Mouse (Mus musculus) thymus, adult 18-20 months (tissue): Measurements from ENCODE around the gene Cobll1.

Source experiments
- DNase-seq, 2 experiments: peaks; one replicate each; pipeline ENCODE4 v3.0.0; 2022; ENCODE audit warnings: mixed read lengths in 2 of 2

Gene Cobll1

DNA sequence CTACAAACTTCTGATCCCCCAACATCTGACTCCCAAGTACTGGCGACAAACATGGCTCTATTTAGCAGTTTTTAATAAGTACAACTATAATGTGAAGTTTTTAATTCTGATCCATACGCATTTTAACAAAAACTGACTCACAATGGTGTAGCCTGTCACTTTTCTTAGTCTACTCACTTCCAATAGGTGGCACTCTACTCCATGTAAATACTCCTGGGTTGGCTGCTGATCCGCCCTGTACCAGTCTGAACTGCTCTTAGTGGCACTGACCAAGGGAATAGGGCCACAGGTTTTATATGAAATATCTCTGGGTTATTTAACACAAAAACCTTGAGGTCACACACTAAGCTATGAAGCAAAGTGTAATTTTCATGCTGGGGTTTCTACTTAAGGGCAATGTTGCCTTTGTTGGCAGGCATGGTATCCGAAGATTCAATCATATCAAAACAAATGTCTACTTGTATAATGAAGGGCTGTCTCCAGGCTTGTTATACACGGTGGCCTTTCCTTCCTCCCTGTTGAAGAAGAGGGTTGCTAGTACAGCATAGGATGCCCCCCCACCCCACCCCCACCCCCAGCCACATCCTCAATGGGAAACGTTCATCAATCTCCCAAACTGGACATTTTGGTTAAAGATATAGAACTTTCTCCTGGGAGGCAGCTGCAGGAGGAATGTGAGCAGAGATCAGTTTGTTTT is 93.6 kb downstream of the Cobll1 start:
- DNase-seq, result no peak

GRCm38 (mm10) chr2:65141093-65141661 is 98.0 kb downstream of the Cobll1 start:
- no peak for DNase-seq

GRCm38 (mm10) chr2:65140330-65140922 is 98.8 kb downstream of the Cobll1 start:
- no peak for DNase-seq

DNA sequence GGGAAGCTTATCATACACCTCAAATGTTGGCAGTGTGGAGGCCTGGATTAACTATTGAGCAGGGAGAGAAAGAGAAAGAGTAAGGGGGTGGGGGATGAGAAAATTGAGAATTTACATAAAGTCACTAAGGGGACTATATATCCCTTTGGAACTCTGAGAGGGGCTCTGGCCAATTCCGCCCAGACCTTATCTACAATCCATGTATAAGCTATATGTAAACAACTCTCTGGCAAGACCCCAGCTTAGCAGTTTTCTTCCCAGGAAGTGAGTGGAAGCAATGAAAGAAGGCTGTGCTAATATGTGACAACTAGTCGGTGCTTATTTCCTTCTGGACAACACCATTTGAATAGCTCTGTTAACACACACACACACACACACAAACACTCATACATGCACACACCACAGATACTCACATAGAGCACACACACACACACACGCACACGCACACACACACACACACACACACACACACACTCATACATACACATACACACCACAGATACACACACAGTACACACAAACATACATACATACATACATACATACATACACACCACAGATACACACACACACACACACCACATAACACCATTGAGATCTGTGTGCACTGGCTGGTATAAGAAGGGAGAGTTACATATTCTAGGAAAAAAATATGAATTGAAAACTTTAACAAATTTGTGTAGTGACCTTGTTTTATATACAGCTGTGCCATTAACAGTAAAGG is 99.4 kb downstream of the Cobll1 start:
- no peak for DNase-seq

DNA sequence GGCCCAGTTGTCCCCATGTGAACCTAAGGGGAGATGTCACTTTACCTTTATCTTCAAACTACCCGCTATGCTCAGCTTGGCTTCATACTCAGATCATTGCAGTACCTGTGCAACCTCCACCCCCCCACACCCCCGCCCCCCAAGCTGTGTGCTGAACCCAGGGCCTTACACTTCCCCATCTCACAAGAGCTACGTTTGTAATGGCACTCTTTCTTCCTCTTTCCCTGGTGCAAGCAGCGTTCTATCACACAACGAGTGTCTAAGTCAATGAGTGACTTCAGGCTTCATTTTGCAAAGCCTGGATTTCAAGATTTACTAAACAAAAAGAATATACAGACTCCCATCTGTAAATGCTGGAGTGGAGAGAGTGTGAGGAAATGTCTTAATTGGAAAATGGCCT is 100.2 kb downstream of the Cobll1 start:
- DNase-seq, result no peak

GRCm38 (mm10) chr2:65126141-65126783 is 112.9 kb downstream of the Cobll1 start:
- no peak for DNase-seq

DNA sequence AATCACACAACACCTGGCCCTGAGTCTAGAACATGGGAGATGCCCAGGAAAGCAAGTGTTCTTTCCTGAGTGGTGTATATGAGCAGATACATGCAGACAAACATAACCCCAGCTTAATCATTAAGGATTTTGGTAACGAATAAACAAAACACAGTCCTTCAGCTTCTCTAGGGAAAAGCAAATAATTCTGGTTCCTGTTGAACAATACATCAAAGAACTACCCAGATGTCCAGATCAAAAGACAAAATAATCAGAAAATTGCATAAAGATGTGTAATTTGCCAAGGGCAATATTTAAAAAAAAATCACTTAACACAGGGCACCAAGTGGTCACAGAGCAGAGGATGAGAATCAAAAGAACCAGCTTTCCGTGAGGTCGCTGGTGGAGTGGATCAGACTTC is 115.5 kb downstream of the Cobll1 start:
- no peak for DNase-seq

DNA sequence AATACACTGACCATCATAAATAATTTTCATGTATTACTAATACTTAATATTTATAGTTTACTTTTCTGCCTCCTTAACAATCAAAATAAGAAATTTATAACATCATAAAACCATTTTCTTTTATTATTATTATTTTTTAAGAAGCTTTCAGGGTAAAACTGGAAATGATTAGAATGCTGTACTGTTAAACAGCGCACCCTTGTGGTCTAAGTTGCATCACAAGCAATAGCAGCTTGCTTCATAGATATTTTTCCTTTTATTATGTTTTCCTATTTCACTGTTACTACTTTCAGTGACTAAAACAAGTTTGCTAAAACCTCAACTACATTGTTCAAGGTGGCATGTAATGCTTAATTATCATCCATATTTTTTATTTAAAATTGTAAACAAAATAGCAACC is 117.8 kb downstream of the Cobll1 start:
- DNase-seq, result no peak

- no peak for DNase-seq
Observed at GRCm38 (mm10) chr2:65121012-65121411, 118.2 kb downstream of the Cobll1 start.

- no peak for DNase-seq
Observed at GRCm38 (mm10) chr2:65120112-65120511, 119.1 kb downstream of the Cobll1 start.

- DNase-seq, result no peak
Observed at GRCm38 (mm10) chr2:65119667-65120066, 119.5 kb downstream of the Cobll1 start.

DNA sequence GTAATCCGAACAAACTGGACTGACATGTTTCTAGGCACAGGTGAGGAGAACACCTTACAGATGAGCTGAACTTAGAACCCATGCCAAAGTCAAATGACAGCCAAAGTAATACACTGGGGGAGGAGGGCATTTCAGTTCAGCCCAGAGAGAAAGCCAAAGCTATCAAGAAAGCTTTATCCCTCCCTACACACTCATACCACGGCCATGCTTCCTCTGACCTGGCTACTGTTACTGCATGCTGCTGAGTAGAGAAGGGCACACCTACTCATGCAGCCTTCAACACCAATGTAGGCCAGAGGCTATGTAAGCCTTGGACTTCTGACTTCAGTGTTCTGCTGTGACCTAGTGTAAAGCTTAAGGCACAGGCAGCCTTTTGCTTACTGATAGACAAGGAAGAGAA is 120.1 kb downstream of the Cobll1 start:
- DNase-seq, result no peak

DNA sequence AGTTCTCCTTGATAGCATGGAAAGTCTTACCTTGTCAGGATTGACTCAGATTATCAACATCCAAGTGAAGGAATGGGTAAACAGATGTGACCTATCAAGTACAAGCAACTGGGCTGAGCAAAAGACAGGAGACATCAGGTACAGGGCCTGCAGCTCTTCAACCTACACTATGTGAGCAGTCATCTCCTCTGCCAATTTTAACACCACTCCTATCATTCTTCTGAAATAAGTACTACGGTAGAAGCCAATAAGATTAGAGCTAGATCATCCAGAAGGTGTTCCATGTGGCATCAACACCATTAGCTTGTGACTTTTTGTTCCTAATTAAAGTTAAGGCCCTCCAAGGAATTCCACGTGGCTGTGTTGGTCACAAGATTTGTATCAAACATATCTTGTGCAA is 121.3 kb downstream of the Cobll1 start:
- no peak for DNase-seq

GRCm38 (mm10) chr2:65116428-65117125 is 122.6 kb downstream of the Cobll1 start:
- DNase-seq, result no peak

- no peak for DNase-seq
Observed at GRCm38 (mm10) chr2:65113191-65113590, 126.0 kb downstream of the Cobll1 start.

DNA sequence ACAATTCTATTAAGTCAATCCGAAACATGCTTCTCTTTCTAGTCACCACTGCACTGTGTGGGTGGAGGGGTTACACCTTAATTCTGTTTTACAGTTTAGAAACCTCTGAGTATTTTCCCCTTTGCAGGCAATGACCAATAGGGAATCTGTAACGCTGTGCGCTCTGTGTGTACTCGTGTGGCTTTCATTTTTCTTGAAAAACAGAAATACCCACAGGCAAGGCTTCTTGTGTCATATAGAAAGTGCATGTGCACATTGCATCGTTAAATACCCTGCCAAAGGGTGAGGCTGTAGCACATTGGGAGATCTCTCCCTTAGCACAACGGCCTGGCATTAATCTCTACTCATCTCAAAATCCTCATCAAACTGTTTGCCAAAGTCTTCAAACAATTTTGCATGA is 134.6 kb downstream of the Cobll1 start:
- DNase-seq, result no peak

GRCm38 (mm10) chr2:65103801-65104200 is 135.4 kb downstream of the Cobll1 start:
- DNase-seq, result no peak

- DNase-seq, result no peak
Observed at GRCm38 (mm10) chr2:65101388-65101787, 137.8 kb downstream of the Cobll1 start.

DNA sequence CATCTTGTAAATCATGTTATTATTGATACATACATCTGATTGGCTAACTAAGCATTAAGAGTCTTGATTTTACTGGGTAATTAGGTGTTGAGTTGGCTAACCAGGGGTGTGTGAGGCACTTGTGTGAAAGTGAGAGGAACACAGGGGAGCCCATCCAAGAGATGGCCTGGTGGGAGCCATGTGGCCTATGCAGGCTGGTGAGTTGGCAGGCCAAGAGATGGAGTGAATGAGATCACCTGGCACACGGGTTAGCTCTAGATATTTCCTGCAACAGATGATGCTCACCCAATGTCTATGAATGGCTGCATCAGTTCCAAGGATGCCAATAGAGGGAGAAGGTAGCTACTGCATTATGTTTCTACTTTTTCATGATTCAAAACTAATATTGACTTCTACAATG is 139.2 kb downstream of the Cobll1 start:
- no peak for DNase-seq

- no peak for DNase-seq
Observed at GRCm38 (mm10) chr2:65095571-65095970, 143.6 kb downstream of the Cobll1 start.

GRCm38 (mm10) chr2:65093990-65094389 is 145.2 kb downstream of the Cobll1 start:
- DNase-seq, result no peak

- DNase-seq, result no peak
Observed at GRCm38 (mm10) chr2:65090986-65091385, 148.2 kb downstream of the Cobll1 start.

GRCm38 (mm10) chr2:65087197-65087596 is 152.0 kb downstream of the Cobll1 start:
- no peak for DNase-seq
